Mouse (Mus musculus) layer of hippocampus, adult 11-12 months (tissue): ENCODE measurements around the gene Spata2l.
A peak's percentile ranks its signal among the peaks of the same experiment; 100 is the strongest.
"Not testable (repeated sequence)": the region's sequence is repeated elsewhere in the genome, so short reads cannot be mapped to it uniquely, and the experiment has no call there.

Experiments used
- DNase-seq: peaks from one replicate; pipeline ENCODE4 v3.0.0; 2022; ENCODE audit warnings: low spot score

Gene Spata2l

DNA sequence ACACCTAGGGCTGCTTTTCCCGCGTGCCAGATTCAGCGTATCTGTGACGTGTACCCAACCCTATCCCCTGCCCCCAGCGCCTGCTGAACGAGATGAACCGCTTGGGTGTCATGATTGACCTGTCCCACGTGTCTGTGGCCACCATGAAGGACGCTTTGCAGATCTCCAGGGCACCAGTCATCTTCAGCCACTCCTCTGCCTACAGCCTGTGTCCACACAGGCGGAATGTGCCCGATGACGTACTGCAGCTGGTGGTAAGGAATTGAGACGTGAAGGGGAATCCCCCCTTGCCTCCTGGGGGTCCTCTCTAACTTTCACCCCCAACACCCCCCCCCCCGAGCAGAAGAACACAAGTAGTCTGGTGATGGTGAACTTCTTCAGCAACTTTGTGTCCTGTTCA, 36.2 kb downstream of the Spata2l start:
- DNase-seq, result no peak

DNA sequence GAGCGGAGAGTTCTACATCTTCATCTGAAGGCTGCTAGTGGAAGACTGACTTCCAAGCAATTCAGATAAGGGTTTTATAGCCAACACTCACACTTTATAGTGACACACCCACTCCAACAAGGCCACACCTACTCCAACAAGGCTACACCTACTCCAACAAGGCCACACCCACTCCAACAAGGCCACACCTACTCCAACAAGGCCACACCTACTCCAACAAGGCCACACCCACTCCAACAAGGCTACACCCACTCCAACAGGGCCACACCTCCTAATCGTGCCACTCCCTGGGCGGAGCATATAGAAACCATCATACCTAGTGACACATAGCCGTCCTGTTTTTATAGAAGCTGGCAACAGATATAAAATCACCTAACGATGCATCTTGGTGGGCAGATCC, 39.0 kb downstream of the Spata2l start:
- DNase-seq, result not testable (repeated sequence)

DNA sequence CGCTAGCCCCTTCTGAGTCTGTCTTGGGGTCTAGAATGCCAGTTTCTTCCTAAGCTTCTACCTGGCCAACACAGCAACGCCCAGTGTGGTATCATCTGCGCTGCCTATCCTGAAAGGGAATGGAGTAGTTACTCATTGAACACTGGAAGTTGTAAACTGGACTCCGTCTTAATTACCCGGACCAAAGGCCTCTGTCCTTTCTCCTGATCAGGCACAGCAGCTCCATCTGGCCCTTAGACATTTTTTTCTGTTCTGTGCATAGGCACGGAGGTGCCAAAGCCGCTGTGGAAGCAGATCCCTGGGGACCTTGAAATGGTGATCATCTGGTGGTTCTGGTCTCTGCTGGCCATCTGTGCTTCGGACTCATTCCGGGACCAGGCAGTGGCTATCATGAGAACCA, 42.3 kb downstream of the Spata2l start:
- no peak for DNase-seq

DNA sequence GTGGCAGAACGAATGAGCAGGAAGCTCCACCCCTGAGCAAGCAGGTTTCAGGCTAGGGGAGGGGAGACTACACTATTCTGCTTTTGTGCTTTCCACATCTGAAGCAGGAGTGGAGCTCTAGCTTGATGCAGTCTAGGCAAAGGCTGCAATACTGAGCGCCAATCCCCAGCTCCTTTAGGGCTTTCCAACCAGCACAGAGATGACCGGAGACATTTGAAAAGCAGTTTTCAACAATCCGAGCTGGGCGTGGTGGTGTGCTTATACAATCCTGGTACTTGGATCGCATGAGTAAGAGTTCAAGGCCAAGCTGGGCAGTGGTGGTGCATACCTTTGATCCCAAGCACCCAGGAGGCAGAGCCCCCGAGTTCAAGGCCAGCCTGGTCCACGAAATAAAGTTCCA, 44.1 kb downstream of the Spata2l start:
- no peak for DNase-seq

DNA sequence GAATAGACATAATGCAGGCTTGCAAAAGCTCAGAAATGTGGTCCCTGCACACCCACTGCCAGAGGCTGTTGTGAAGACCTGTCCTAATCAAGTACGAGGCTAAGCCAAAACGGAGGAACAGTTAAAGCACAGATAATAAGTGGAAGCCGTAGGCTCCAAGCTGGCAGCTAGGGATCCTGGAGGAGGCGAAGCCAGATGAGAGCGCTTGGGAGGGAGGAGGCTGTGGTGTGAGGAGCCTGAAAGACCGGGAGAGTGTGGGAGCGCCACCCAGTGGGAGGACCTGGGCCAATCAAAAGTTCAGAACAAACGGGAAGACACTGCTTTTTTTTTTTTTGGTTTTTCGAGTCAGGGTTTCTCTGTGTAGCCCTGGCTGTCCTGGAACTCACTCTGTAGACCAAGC, 45.4 kb downstream of the Spata2l start:
- DNase-seq, result peak; percentile 85

DNA sequence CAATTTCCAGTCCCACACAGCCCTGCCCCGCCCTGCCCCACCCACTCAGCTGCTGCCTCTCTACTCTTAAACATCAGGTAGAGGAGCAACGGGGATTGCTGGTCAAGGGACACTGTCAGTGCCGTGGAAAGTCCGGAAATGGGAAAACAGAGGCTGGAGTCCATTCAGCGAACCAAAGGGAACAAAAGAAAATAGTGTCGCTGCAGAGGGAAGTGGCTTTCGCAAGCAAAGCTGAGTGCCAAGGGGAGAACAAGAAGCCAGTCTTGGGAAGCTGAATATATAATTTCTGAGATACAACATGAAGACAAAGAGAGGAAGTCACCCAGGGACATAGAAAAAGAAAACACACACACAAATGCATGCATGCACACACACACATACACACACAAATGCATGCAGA, 47.2 kb downstream of the Spata2l start:
- no peak for DNase-seq

DNA sequence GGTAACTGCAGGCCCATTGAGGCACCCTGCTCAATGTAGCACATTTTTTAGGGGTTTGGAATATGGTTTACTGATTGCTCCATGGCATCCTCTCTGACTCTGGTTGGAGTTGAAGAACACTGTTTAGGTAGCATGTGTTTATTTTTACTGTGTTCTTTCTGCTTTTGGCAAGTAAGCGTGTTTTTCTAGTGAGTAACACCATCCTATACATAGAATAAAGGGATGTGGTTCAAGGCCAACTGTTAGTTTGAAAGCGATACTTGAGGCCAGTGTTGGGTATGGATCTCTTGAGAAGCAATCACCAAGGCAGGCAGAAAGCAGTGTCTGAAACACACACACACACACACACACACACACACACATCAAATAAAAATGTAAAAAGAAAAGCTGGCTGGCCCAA, 48.0 kb downstream of the Spata2l start:
- no peak for DNase-seq

DNA sequence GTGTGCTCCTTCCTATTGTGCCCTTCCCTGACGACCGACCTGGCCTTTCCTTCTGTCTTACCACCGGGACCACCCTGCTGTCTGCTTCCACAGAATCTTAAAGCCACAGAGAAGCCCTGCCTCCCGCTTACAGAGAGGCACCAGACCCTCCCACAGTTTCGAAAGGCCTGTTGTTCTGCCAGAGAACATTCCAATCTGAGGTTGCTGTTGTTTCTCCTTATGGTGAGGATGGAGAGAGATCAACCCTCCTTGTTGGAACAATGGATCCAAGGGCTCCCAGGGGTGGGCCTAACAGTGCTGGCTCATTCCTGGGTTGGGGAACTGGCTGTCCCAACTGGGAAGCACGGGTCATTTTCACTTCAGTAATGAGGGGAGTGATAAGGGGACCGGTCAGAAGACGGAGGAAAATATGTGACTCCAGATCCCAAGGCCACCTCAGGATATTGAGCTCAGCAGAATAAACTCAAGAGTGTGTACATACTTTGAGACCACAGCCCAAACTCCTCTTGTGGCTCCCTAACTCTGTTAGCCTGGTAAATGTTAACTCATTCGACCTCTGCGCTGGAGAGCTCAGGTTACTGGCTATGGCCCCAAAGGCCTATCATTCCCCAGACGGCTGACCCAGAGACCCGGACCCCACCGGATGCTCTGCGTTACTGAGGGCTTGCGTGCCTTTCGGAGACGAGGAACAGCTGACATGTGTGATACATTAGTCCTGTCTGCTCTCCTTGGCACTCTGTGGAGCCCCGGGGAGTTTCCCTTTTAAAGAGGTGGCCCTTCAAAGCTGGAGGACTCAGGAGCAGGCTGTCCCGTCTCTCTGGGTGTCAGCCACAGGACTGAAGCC, 50.2 kb downstream of the Spata2l start, which contains the start of gene Dpep1:
Gene Dpep1 (plus strand): TSS at position 677 of the 844 bp plus-strand sequence.
- DNase-seq, result no peak

DNA sequence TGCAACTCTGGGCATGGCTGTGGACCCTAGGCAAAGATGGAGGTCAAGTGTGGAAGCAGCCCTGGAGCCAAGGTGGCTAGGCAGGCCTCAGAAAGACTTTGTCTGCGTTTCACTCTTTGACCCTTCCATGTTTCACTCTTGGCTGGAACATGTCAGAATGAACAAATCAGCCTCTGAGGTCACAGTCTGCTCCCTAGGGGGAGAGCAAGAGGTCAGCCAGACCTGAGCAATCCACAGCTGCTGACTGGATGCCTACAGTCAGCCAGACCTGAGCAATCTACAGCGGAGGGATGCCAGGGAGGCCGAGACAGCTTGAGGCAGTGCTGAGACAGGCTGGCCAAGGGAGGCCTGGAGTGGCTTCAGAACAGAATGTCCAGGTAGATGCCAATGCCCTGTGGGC, 54.6 kb downstream of the Spata2l start:
- no peak for DNase-seq
